Mouse (Mus musculus) B cell, adult 2 months (primary cell): ENCODE measurements around the gene Mtfp1.
"Not testable (repeated sequence)": the region's sequence is repeated elsewhere in the genome, so short reads cannot be mapped to it uniquely, and the experiment has no call there.

ENCODE experiments used
- DNase-seq, 2 experiments: peaks; one replicate each; pipeline ENCODE4 v3.0.0; 2022

The Mtfp1 gene

DNA sequence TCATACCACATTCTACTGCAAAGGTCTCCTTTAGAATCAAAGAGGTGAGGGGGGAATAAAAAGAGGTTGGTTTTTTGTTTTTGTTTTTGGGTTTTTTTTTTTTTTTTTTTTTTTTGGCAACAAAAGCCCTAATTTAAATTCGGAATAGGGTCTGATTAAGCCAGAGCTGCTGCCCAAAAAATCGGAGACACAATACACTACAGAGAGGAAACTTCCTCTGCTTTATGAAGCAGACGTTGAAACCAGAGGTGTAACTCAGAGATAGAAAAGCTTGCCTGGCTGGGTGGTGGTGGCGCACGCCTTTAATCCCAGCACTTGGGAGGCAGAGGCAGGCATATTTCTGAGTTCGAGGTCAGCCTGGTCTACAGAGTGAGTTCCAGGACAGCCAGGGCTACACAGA lies 19.3 kb upstream of the Mtfp1 start:
- not testable (repeated sequence) for DNase-seq

DNA sequence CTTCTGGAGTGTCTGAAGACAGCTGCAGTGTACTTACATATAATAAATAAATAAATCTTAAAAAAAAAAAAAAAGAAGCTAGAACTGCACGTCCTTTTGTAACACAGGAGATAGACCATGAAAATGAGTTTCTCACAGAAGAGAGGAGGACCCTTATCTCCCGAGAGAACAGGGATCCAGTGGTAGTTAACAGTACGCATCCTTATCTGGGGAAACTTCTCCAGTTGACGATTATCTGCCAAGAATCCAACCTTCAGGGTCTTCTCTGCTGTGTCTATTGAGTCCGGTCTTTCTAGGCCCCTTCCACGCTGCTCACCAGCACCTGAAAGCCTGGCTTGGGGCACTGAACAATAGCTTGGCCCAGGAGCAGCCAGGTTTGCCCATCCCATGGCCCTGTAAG lies 18.7 kb upstream of the Mtfp1 start:
- no peak for DNase-seq

DNA sequence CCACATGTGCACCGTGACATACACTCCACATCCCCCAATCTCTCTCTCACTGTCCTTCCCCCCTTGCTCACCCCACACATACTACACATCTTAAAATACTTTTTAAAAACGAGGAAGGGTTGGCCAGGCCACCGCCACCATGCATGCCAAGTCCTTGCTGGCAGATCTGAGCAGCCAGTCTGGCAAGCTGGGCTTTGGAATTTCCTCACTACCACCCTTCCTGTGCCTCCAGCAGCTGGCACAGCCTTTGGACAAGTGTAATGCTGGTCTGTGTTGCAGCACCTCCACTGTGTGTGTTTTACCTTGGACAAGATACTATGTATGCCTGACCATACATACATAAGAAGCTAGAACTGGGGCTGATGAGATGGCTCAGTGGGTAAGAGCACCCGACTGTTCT lies 18.3 kb upstream of the Mtfp1 start:
- no peak for DNase-seq

DNA sequence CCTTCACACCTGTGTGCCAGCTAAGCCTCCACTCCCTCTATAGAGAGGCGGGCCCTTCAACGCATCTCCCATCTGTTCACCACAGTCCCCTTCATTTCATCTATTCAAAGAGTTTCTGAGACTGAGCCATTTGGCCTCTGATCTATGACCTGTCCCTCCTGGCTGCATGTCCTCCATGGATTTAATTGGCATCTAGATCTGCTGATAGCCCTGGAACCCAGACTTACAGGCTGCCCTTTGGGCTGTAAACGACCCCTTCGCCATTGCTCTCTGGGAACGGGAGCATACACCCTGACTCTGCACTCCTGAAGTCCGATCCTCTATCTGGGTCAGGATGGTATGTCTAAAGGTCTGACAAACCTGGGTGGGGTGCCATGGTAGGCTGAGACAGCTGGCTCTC lies 17.6 kb upstream of the Mtfp1 start:
- no peak for DNase-seq

DNA sequence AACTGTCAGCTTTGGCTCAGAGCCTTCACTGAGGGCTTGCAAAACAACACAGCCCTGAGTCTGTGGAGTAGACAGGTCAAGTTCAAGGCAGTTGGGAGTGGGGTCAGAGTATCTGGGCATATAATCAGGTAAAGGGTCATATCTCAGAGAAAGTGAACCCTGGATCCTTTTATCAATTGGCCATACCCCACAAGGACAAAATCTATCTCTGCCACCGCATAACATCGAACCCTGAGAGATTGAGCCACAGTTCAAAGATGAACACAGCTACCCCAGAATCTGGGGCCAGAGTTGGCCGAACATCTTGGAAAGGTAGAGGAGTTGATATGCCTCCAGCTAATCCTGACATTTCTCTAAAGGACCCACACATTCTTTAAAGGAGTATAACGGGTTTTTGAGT lies 16.8 kb upstream of the Mtfp1 start:
- no peak for DNase-seq

DNA sequence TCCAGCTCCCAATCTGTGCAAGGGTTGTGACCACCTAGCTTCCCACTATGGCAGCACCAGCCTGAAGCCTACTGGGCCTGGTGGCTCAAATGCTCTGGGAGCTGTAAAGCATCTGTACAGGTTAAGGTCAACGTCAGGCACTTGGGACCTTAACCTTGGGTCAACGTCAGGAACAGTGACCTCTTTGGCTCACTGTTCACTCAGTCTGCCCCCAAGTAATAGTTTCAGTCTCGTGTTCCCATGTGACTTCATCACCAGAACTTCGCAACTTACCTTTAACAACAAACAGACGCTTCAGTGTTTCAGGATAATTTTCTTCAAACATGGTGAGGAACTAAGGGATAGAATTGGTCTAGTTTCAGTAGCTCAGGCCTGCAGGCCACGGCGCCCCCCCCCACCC lies 13.4 kb upstream of the Mtfp1 start:
- DNase-seq = no peak

DNA sequence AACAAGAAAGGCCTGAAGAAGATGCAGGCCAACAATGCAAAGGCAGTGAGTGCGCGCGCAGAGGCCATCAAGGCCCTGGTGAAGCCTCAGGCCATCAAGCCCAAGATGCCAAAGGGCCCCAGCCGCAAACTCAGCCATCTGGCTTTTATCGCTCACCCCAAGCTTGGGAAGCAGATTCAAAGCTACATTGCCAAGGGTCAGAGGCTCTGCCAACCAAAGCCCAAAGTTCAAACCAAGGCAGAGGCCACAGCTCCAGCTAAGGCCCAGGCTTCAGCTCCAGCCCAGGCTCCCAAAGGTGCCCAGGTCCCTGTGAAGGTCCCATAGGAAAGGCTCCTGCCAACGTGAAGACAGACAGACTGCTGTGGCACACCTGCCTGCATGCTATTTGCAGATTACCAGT lies 12.7 kb upstream of the Mtfp1 start:
- not testable (repeated sequence) for DNase-seq

DNA sequence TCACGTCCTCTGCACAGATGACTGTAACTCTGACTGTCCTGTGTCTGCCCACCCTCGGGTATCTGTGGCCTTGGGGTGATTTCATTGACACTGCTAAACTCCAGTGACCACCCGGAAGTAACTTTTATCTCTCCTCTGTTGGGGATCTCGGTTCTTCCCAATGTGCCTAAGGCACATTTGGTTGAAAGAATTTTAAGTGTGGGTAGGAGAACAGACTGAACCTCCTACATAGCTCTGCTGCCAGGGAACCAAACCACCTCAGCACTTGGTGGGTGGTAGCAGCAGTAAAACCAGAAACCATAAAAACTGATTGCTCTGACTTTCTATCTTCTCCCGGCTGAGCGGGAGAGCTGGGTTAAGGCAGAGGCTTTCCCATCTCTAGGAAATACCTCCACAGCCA lies 10.2 kb upstream of the Mtfp1 start:
- DNase-seq = no peak

DNA sequence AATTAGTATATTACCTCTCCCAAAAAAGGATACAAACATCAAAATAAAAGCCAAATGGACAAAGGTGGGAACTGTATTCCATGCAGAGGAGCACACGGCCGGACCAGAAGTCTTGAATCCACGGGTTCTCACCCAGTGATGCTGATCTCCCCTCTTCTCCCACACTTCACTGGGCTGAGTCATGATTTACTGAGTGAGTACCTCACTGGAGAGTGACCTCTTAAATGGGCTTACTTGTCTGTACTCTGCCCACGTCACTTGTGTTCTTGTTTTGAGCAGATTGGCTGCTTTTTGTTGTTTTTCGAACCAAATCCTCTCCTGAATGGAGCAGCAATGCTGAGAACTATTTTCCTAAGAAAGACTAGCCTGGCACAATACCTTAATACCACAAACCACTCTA lies 9.7 kb upstream of the Mtfp1 start:
- DNase-seq = no peak

DNA sequence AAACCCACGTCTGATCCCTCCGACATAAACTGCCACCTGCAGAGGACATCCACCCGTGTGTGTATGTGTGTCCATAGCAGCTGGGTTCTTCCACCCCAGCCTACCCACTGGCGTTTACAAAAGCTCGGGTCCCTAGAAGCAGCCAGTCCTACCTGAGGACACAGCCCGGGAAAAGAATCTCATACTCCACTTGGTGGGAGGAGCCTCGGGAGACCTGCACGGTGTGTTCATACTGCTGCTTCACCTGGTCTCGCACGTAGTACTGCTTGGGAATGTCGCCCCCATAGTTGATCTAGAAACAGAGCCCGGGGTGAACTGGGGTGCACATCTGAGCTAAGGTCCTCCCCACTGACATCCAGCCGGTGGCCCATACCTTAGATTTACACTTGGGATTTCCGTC lies 8.3 kb upstream of the Mtfp1 start:
- no peak for DNase-seq

DNA sequence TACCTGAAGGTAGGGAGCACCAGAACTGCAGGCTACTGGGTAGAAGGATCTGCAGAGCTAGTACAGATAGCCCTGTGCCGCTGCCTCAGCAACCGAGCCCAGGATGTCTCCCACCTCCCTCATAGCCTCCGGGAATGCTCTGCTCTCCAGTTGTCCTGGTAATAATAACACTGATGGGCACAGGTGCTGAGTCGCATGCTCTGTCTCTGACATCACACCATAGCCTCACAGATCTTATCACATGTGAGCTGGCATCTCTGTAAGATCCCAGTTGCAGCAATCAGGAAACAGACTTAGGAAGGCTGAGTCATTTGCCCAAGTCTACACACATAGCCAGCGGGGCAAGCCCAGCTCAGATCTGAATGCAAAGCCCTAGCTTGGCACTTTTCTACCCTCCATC lies 6.6 kb upstream of the Mtfp1 start:
- no peak for DNase-seq

DNA sequence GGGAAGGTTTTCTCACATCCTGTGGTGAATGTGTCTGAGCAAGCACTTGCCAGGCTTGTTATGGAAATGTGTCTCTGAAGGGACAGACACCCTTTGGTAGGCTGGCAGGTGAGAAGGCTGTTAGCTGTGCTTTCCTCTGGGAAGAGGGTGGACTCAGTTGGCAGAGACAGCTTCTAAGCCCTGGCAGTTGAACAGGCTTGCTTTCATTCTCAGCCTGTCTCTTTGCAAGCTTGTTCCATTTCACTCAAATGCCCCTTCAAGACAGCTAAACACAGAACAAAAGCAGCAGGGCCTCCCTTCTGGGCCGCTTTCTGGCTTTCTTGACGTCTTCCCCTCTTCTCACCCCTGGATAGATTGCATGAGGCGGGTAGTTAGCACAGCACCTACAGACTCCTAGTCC lies 4.2 kb upstream of the Mtfp1 start:
- DNase-seq = no peak

DNA sequence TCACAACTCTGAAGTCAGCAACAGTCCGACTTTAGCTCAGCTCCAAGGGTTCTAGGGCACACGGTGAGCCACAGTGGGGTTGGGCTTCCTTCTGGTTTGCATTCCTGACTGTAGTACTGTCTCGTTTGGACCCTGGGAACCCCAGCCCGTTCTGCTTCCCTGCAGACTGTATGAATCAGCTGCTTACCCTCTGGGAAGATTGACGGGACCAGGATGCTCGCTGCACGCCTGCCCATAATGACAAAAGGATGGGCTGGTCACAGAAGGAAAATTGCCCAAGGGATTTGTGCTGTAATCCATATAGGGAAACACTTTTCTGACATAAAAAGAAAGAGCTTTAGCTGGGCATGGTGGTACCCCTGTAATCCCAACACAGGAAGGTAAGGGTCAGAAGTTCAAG lies 3.6 kb upstream of the Mtfp1 start:
- no peak for DNase-seq

DNA sequence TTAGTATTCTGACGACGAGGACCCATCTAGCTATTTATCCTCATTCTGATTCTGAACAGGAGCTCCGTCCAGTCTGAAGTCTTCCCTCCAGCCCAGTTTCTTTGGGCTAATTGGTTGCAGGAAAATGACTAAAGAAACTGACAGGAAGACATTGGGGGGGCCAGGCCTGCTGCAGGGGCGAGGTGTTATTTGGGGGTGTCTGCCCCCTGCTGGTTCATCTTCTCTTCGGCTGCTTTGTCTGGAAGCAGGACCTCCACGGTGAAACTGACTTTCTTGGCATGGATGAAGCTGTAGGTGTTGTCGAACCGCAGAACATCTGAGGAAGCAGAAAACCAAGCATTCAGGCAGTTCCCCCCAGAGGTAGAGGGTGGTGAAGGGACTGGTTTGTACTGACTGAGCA lies 2.9 kb upstream of the Mtfp1 start:
- DNase-seq = peak; percentile 30 to 43

DNA sequence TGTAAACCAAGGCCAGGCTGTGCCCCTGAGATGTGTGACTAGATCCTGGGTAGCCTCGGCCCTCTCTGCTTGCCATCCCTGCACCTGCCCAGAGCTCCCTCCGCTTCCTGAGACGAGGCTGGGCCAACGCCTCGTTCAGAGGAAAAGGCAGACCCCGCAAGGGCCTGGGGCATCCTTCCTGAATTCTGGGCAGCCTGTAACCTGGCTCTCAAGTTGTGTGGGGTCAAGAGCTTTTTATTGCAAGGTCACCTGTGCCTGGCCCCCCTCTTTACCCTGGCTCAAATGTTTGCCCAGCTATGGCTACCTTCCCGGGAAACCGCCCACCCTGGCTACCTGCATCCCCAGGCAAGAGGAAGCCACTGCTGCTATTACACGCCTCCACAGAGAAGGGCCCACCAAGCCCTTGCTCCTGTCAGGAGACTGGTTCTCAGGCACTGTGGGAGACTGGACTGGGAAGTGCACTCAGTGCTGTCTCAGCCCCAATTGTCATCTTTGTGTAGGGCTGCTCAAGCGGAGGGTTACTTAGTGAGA lies 1.9 kb upstream of the Mtfp1 start:
- DNase-seq = no peak

DNA sequence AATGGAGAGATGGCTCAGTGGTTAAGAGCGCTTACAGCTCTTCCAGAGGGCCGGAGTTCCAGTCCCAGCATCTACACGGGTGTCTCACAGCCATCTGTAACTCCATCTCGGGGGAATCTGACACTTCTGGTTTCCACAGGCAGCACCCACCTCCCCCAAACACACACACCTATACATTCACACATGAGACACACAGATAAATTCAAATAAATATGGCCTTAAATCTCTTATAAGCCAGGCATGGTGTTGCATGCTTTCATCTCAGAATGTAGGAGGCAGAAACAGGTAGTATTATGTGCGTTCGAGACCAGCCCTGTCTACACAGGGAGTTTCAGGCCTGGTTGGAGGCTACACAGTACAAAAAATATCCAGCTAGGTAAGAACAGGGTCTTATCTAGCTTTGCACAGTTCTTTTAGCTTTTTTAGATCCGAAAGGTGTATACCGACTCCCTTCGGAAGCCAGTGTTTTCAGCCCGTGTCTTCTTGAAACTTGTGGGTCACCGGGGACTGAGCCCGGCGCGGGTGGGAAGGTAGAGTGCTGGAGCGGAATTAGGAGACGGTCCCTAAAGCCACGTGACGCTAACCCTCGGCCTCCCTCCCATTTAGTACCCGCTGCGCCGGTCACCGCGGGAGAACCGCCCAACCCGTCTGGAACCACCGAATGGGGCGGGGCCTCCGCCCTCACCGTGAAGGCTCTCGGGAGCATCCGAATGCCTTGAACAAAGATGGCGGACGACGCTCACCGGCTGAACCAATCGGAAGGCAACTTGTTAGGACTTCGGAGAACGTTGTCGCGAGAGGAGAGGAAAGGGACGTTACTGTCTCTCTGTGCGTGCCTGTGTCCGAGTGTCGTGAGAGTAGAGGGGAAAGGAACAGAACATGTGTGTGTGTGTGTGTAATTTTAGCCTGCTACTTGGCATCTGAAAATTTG lies 1.1 kb upstream of the Mtfp1 start:
- peak; percentile 93 to 94 for DNase-seq

DNA sequence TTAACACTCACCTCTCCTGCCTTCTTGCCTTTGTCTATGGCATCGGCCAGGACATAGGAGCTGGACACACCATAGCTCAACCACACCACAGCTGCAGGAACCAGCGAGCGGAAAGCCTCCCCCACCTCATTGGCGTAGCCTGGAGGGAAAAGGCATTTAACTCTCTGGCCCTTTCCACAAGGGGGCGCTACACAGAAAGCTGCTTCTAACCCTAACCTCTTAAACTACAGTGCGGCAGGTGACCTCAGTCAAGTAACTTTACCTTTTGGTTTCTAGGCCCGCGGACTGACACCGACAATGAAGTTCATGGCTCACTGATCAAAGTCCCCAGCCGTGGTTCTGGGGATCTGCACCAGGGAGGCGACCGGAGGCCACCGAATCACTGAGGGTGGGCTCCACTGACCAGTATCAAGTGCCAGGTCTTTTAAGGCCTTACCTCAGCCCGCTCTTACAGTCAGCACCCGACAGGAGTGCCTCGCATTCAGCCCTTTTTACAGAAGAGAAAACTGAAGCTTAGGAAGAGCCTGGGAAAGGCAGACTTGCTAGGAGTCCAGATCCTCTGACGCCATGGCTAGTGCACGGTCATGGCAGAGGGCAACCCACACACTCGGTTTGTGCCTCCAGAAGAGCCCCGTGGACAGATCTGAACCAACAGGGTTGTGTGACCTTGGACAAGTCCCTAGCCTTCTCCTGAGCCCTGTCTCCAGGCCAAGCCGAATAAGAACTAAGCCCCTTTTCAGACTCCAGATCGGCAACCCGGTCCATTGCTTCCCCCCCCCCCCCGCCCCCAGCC lies 671 bp downstream of the Mtfp1 start:
- peak; percentile 89 for DNase-seq

DNA sequence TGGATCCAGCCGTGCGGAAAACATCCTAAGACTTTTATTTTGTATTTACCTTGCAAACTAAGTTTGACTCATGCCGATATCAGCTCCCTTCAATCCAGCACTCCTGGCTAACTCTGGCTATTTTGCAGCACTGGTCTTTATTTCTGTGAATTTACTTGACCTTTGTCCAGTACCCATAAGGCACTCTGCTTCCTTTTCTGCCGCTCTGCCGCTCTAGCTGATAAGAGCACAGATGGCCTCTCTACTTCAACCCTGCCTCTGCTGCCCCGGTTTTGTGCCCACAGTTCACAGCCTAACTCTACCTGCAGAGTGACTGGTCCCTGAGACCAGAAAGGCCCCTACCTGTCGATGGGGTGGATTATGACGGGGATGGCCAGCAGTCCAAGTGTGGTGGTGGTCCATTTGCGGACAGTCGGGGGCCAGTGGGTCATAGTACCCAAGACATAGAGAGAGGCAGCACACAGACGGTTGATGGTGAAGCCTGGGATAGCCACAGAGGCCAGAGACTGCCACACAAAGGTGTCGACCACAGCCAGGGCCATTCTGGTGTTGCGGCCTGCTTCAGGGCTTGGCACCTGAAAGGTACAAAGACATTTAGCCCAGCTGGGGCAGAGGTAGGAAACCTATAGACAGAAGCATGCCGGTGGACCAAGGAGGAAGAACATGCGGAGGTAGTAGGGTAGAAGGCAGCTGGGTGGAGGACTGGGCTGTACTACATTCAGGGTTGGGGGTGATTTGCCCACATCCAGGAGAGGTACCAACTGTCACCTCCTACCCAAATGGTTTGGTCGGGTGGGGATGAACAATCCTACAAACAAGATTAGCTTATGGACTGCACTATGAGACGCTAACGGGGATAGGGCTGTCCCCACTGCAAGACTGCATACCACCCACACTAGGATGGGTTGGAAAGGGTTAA lies 1.5 kb downstream of the Mtfp1 start:
- no peak for DNase-seq

DNA sequence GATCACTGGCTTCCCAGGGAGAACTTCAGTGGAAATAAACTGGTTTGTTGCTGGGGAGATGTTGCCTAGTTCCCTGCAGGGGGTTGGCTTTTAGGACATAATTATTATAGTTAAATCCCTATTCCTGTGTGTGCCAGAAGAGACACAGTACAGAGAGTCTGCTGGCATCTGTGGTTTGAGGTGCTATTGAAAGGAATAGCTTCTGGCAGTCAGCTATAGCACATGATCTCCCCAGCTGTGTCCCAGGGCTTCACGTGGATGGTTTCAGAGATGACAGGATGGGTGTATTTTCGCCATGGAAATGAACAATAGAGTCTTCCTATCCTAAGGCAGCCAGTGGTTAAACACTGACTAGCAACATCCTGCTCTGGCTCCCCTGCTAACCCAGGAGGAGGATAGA lies 8.0 kb downstream of the Mtfp1 start:
- no peak for DNase-seq

DNA sequence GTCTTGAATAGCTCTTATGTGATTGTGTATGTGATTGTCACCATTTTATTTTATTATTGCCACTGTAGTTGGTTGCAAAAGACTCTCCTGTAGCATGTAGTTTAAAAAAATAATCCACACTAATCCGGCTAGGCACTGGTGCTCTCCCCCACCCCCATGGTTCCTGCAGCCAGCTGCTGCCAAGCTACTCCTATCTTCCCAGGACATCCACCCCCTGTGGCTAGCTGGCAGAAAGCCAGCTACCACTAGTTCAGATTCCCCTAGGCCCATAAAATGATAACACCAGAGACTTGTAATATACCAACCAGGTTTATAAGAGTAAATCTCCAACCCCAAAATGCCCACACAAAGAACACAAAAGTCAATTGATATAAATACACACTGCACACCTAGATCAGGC lies 9.0 kb downstream of the Mtfp1 start:
- no peak for DNase-seq

DNA sequence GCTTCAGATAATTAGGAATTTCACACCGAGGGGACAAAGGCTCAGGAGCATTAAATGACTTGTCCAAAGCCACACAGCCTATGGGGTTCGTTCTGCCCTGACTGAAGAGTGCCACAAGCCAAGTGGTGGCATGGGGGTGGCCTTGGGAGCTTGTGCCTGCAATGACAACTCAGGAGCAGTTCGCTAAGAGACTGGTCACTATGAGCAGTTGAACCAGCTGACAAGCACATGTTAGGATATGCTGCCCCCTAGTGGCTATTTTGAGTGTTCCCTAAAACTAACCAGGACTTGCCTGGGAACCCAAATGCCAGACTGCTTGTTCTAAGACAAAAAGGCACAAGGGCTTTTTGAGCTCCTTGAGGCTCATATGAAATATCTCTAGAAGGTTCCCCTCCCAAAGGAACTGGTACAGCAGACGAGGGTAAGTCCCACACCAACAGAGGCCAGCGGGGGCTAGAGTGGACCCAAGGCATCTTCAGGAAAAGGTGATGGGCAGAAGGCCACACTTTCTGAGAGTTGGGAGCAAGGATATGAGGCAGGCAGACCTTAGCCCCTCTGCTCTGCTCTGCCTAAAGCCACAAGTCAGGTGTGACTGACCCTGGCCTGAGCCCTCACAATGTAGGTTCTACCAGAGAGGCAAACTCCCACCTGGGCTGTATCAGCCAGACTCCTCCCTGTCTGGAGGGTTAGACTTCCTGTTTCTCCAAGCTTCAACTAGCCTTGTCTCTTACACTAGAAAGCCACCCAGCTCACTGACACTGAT lies 11.7 kb downstream of the Mtfp1 start:
- DNase-seq = peak; percentile 66 to 67

DNA sequence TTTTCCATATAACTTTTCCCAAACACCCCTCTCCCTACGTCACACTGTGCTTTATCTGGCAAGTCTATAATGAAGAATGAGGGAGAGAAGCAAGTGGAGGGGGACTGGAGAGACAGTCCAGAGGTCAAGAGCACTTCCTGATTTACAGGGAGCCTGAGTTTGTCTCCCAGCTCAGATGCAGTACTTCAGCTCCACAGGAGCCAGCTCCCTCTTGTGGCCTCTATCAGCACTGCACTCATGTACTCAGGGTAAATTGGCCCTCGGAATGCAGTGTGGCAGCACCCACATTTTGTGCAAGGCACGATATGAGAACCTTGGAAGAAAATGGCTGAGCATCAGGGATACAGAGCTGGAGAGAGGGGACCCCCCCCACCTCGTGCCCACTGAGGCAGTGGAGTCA lies 15.0 kb downstream of the Mtfp1 start:
- DNase-seq = peak; percentile 61 to 62
